Mouse (Mus musculus): Measurements from ENCODE around the gene Clptm1l. TPM values are rescaled to one million over a fixed set of nuclear protein-coding genes. Genes with fewer than 3 reads are reported as not detected.

Gene Clptm1l
- total RNA-seq, 1 experiment from 2014 or later = 106 TPM

DNA sequence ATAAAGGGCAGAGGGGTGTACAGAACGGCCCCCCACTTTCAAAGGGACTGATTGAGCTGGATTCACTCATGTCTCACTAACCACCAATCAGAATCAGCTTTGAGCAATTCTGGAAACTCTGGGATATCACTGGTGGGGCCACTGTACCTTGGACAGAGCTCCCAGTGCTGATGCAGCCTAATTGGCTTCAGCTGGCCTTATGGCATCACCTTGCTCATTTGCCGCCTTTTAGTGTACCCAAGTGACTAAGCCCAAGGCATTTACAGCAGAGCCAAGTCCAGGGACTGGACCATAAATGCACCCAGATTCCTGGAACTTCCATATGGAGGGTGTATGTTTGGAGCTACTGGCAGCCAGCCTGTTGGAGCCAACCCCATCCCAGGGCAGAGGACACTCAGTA is 55.1 kb downstream of the Clptm1l start:
- no peak for DNase-seq

DNA sequence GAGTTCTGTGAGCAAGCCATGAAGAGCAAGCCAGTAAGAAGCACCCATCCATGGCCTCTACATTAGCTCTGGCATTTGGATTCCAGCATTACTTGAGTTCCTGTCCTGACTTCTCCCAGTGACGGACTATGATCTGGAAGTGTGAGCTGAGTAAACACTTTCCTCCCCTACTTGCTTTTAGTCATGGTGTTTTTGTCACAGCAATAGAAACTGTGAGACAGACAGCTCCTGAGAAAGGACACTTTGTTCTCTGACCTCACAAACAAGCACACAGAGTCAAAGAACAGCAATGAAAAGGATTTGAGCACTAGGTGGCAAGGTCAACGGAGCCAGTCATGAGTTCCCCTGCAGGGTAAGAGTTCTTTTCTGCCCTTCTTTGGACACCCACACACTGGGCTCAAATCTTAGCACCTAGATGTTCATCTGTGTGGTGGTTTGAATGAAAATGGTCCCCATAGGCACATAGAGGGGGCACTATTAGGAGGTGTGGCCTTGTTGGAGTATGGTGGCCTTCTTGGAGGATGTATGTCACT is 56.4 kb downstream of the Clptm1l start:
- no peak for DNase-seq

Other genes starting within 250 kb of the Clptm1l start
- gene Lpcat1, start 136.8 kb upstream of the Clptm1l start, total RNA-seq (2021) = 17.3 and 18.9 TPM in 2 replicates
- 0.11 TPM in 1 of 2 replicates, not detected in the other for gene Slc6a3, start 67.3 kb upstream of the Clptm1l start, total RNA-seq (2021)
- 5.7 and 6.5 TPM in 2 replicates for gene Tert, start 22.9 kb downstream of the Clptm1l start, total RNA-seq (2021)
- gene Slc6a18, start 74.0 kb downstream of the Clptm1l start, total RNA-seq (2021) = not detected in 2 replicates
- gene Slc6a19, start 100.9 kb downstream of the Clptm1l start, total RNA-seq (2021) = 0.37 and 0.98 TPM in 2 replicates
- 32.3 and 34.2 TPM in 2 replicates for gene Slc12a7, start 129.1 kb downstream of the Clptm1l start, total RNA-seq (2021)
- gene Nkd2, start 243.6 kb downstream of the Clptm1l start, total RNA-seq (2021) = 1.9 and 2.7 TPM in 2 replicates

Measured in adrenal gland, postnatal 14 days (tissue).